Mouse (Mus musculus) midbrain, embryonic 16.5 days (tissue): Measurements from ENCODE around the gene C1qtnf12. TPM values are rescaled to one million over a fixed set of nuclear protein-coding genes. Genes with fewer than 3 reads are reported as not detected.

Source experiments
- ATAC-seq: fragments of 200-750 bp; cut with Nextera tagmentation; 2 replicates; pipeline ENCODE4 v1.8.0; 2017; ENCODE audit warnings: moderate TSS enrichment
- H3K27ac ChIP-seq: fragments of 300-500 bp; sonication (generic); 2 replicates; pipeline ENCODE4 v1.5.1; 2014; ENCODE audit warnings: mild to moderate bottlenecking, low read length, mixed read lengths
- H3K27me3 ChIP-seq: fragments of 300-500 bp; sonication (generic); 2 replicates; pipeline ENCODE4 v1.6.1; 2014; ENCODE audit warnings: low read depth, low read length, mixed read lengths; ENCODE audit not compliant: control insufficient read depth, insufficient read depth
- H3K36me3 ChIP-seq: fragments of 300-500 bp; sonication (generic); 2 replicates; pipeline ENCODE4 v1.6.1; 2014; ENCODE audit warnings: mild to moderate bottlenecking, low read length, moderate library complexity, mixed read lengths; ENCODE audit not compliant: control insufficient read depth, insufficient read depth
- H3K4me1 ChIP-seq: fragments of 300-500 bp; sonication (generic); 2 replicates; pipeline ENCODE4 v1.6.1; 2014; ENCODE audit warnings: mild to moderate bottlenecking, low read length, mixed read lengths; ENCODE audit not compliant: control insufficient read depth, insufficient read depth
- H3K4me2 ChIP-seq: fragments of 300-500 bp; sonication (generic); 2 replicates; pipeline ENCODE4 v1.6.1; 2014; ENCODE audit warnings: mild to moderate bottlenecking, low read length, mixed read lengths
- H3K4me3 ChIP-seq: fragments of 300-500 bp; sonication (generic); 2 replicates; pipeline ENCODE4 v1.5.1; 2014; ENCODE audit warnings: low read depth, mild to moderate bottlenecking, low read length, moderate library complexity, mixed read lengths
- H3K9ac ChIP-seq: fragments of 300-500 bp; sonication (generic); 2 replicates; pipeline ENCODE4 v1.6.1; 2014; ENCODE audit warnings: low read depth, low read length, mixed read lengths
- H3K9me3 ChIP-seq: fragments of 300-500 bp; sonication (generic); replicated peaks from 2 replicates; pipeline ENCODE4 v1.6.1; 2014; ENCODE audit warnings: mild to moderate bottlenecking, low read length, mixed read lengths; ENCODE audit not compliant: control insufficient read depth, poor library complexity, severe bottlenecking
- WGBS: fragments of 180-500 bp; shearing (Covaris S2); extraction: QIAGEN DNeasy Blood & Tissue Kit; methylation state at CpG from one replicate; pipeline ENCODE4 v1.1.7; 2014; 5-methylcytosine and 5-hydroxymethylcytosine counted together
- polyA plus RNA-seq: library from polyadenylated mRNA; unstranded; fragments of >200 nt; fragmentation: Nextera tagmentation; extraction: Ambion mirVana; gene quantifications from 2 replicates; pipeline ENCODE4 v1.2.1, GENCODE M21; 2015

The C1qtnf12 gene
- polyA plus RNA-seq, 1 experiment from 2014 or later, result 6.6 TPM

- Histone ChIP-seq H3K4me2 (no peak overlapping the region; the same call in 1 of the 2 replicates), H3K27me3 (no peaks in the 10 kb centered on the region), H3K4me1 (peaks cover 7% of the 10 kb centered on the region; the same call in 1 of the 2 replicates), H3K9me3 (no peaks in the 10 kb centered on the region), H3K4me3 (no peak overlapping the region), H3K27ac (no peak overlapping the region), H3K36me3 (peaks cover 8% of the 10 kb centered on the region), H3K9ac (no peak overlapping the region)
- no peak for ATAC-seq
- WGBS, result 43% methylated on average over 7 of the region's 7 CpGs
These were observed 988 bp downstream of the C1qtnf12 start for GRCm38 (mm10) chr4:155963106-155963505.

- ATAC-seq, result no peak
- Histone ChIP-seq H3K36me3 (peaks cover 3% of the 10 kb centered on the region; the same call in 1 of the 2 replicates), H3K9ac (no peak overlapping the region), H3K4me1 (peaks cover 7% of the 10 kb centered on the region; the same call in 1 of the 2 replicates), H3K4me2 (no peak overlapping the region), H3K4me3 (no peak overlapping the region), H3K9me3 (no peaks in the 10 kb centered on the region), H3K27me3 (no peaks in the 10 kb centered on the region), H3K27ac (no peak overlapping the region)
- WGBS, result 93% methylated on average over 11 of the region's 11 CpGs
These were observed 2.3 kb downstream of the C1qtnf12 start for GRCm38 (mm10) chr4:155964396-155964795.

GRCm38 (mm10) chr4:155969043-155969653, 7.0 kb downstream of the C1qtnf12 start:
- no peak overlapping the region for H3K27ac ChIP-seq
- no peak overlapping the region for H3K4me3 ChIP-seq
- ATAC-seq, result no peak
- no peaks in the 10 kb centered on the region for H3K9me3 ChIP-seq
- peaks cover 3% of the 10 kb centered on the region; the same call in 1 of the 2 replicates for H3K36me3 ChIP-seq
- H3K27me3 ChIP-seq, result no peaks in the 10 kb centered on the region
- no peak overlapping the region for H3K4me2 ChIP-seq
- 91% methylated on average over 13 of the region's 13 CpGs for WGBS
- no peaks in the 10 kb centered on the region for H3K4me1 ChIP-seq
- H3K9ac ChIP-seq, result no peak overlapping the region

- H3K9me3 ChIP-seq, result no peaks in the 10 kb centered on the region
- H3K36me3 ChIP-seq, result peaks cover under 1% of the 10 kb centered on the region; the same call in 1 of the 2 replicates
- no peaks in the 10 kb centered on the region for H3K27me3 ChIP-seq
- H3K4me2 ChIP-seq, result no peak overlapping the region
- no peaks in the 10 kb centered on the region for H3K4me1 ChIP-seq
- 87% methylated on average over 5 of the region's 5 CpGs for WGBS
- H3K9ac ChIP-seq, result no peak overlapping the region
- no peak overlapping the region for H3K4me3 ChIP-seq
- ATAC-seq, result no peak
- no peak overlapping the region for H3K27ac ChIP-seq
These were observed 8.2 kb downstream of the C1qtnf12 start for GRCm38 (mm10) chr4:155970286-155970685.

- WGBS, result 38% methylated on average over 6 of the region's 6 CpGs
- H3K27ac ChIP-seq, result no peak overlapping the region
- no peaks in the 10 kb centered on the region for H3K9me3 ChIP-seq
- no peak overlapping the region for H3K9ac ChIP-seq
- H3K4me2 ChIP-seq, result no peak overlapping the region
- H3K4me1 ChIP-seq, result no peaks in the 10 kb centered on the region
- no peaks in the 10 kb centered on the region for H3K36me3 ChIP-seq
- H3K27me3 ChIP-seq, result no peaks in the 10 kb centered on the region
- ATAC-seq, result no peak
- H3K4me3 ChIP-seq, result no peak overlapping the region
These were observed 10.5 kb downstream of the C1qtnf12 start for GRCm38 (mm10) chr4:155972651-155973050.

GRCm38 (mm10) chr4:155973239-155973638, 11.1 kb downstream of the C1qtnf12 start:
- 90% methylated on average over 2 of the region's 2 CpGs for WGBS
- H3K4me1 ChIP-seq, result no peaks in the 10 kb centered on the region
- no peaks in the 10 kb centered on the region for H3K36me3 ChIP-seq
- no peak overlapping the region for H3K4me2 ChIP-seq
- H3K9me3 ChIP-seq, result no peaks in the 10 kb centered on the region
- H3K27ac ChIP-seq, result no peak overlapping the region
- ATAC-seq, result no peak
- H3K27me3 ChIP-seq, result no peaks in the 10 kb centered on the region
- H3K9ac ChIP-seq, result no peak overlapping the region
- no peak overlapping the region for H3K4me3 ChIP-seq

- Histone ChIP-seq H3K27me3 (no peaks in the 10 kb centered on the region), H3K9ac (no peak overlapping the region), H3K27ac (no peak overlapping the region), H3K4me2 (no peak overlapping the region), H3K4me3 (no peak overlapping the region), H3K36me3 (no peaks in the 10 kb centered on the region), H3K4me1 (no peaks in the 10 kb centered on the region), H3K9me3 (no peaks in the 10 kb centered on the region)
- WGBS, result 76% methylated on average over 11 of the region's 12 CpGs
- ATAC-seq, result no peak
These were observed 19.4 kb downstream of the C1qtnf12 start for GRCm38 (mm10) chr4:155981436-155982082.

- Histone ChIP-seq H3K27me3 (no peaks in the 10 kb centered on the region), H3K4me1 (no peaks in the 10 kb centered on the region), H3K27ac (no peak overlapping the region), H3K4me2 (no peak overlapping the region), H3K9me3 (no peaks in the 10 kb centered on the region), H3K4me3 (no peak overlapping the region), H3K36me3 (no peaks in the 10 kb centered on the region), H3K9ac (0 out of 2 replicates have a peak overlapping the region, but pooled peaks have one; percentile 14)
- WGBS, result 14% methylated on average over 2 of the region's 2 CpGs
- ATAC-seq, result no peak
These were observed 21.7 kb downstream of the C1qtnf12 start for GRCm38 (mm10) chr4:155983788-155984187.

GRCm38 (mm10) chr4:155991211-155991907, 29.2 kb downstream of the C1qtnf12 start:
- H3K4me1 ChIP-seq, result peaks cover 30% of the 10 kb centered on the region
- peak overlapping the region; percentile 67 for H3K4me3 ChIP-seq
- H3K36me3 ChIP-seq, result no peaks in the 10 kb centered on the region; the same call in 1 of the 2 replicates
- peak overlapping the region; percentile 98 for H3K4me2 ChIP-seq
- WGBS, result 87% methylated on average over 22 of the region's 22 CpGs
- no peaks in the 10 kb centered on the region for H3K9me3 ChIP-seq
- peak overlapping the region; percentile 78 for H3K9ac ChIP-seq
- no peaks in the 10 kb centered on the region for H3K27me3 ChIP-seq
- ATAC-seq, result peak; percentile 0; the same call in 1 of the 2 replicates
- H3K27ac ChIP-seq, result peak overlapping the region; percentile 95
